Mouse (Mus musculus): ENCODE results near the gene Nufip2.
"Not testable (repeated sequence)": the region's sequence is repeated elsewhere in the genome, so short reads cannot be mapped to it uniquely, and the experiment has no call there.

The Nufip2 gene

GRCm38 (mm10) chr11:77713736-77714135 lies 27.8 kb downstream of the Nufip2 start:
- DNase-seq = no peak

GRCm38 (mm10) chr11:77719055-77719454 lies 33.1 kb downstream of the Nufip2 start:
- no peak for DNase-seq

GRCm38 (mm10) chr11:77721389-77721788 lies 35.4 kb downstream of the Nufip2 start:
- no peak for DNase-seq

GRCm38 (mm10) chr11:77724766-77725165 lies 38.8 kb downstream of the Nufip2 start:
- DNase-seq = no peak

- no peak for DNase-seq
Observed at GRCm38 (mm10) chr11:77725183-77725582, 39.2 kb downstream of the Nufip2 start, which contains the start of gene Cryba1. TSS of gene Cryba1 (minus strand) at chr11:77725283.

GRCm38 (mm10) chr11:77728587-77728986 lies 42.6 kb downstream of the Nufip2 start:
- no peak for DNase-seq

- DNase-seq = peak; percentile 89
Observed at GRCm38 (mm10) chr11:77737289-77737688, 51.3 kb downstream of the Nufip2 start.

- no peak for DNase-seq
Observed at GRCm38 (mm10) chr11:77738555-77738954, 52.6 kb downstream of the Nufip2 start.

GRCm38 (mm10) chr11:77743966-77744365 lies 58.0 kb downstream of the Nufip2 start:
- DNase-seq = peak; percentile 48

- no peak for DNase-seq
Observed at GRCm38 (mm10) chr11:77746652-77747051, 60.7 kb downstream of the Nufip2 start.

GRCm38 (mm10) chr11:77747103-77747502 lies 61.1 kb downstream of the Nufip2 start:
- DNase-seq = not testable (repeated sequence)

GRCm38 (mm10) chr11:77748996-77749395 lies 63.0 kb downstream of the Nufip2 start:
- DNase-seq = no peak

- no peak for DNase-seq
Observed at GRCm38 (mm10) chr11:77752525-77752924, 66.6 kb downstream of the Nufip2 start.

- no peak for DNase-seq
Observed at GRCm38 (mm10) chr11:77753469-77753868, 67.5 kb downstream of the Nufip2 start.

GRCm38 (mm10) chr11:77760031-77760430 lies 74.1 kb downstream of the Nufip2 start:
- no peak for DNase-seq

GRCm38 (mm10) chr11:77762783-77763672 lies 77.1 kb downstream of the Nufip2 start, which contains the start of gene Myo18a:
TSS of gene Myo18a (plus strand) at chr11:77763246.
- DNase-seq = peak; percentile 86

GRCm38 (mm10) chr11:77763673-77764340 lies 77.9 kb downstream of the Nufip2 start:
- peak; percentile 53 for DNase-seq

- DNase-seq = no peak
Observed at GRCm38 (mm10) chr11:77764694-77765458, 78.9 kb downstream of the Nufip2 start.

GRCm38 (mm10) chr11:77765459-77765777 lies 79.5 kb downstream of the Nufip2 start:
- no peak for DNase-seq

GRCm38 (mm10) chr11:77766351-77767001 lies 80.5 kb downstream of the Nufip2 start:
- DNase-seq = peak; percentile 37

GRCm38 (mm10) chr11:77769496-77769895 lies 83.5 kb downstream of the Nufip2 start:
- no peak for DNase-seq

GRCm38 (mm10) chr11:77770346-77770745 lies 84.4 kb downstream of the Nufip2 start:
- DNase-seq = no peak

Measured in cerebellum, adult 8-10 months (tissue).